Mouse (Mus musculus) ovary, adult 2 months (tissue): ENCODE data around the gene A230050P20Rik. TPM values are rescaled to one million over a fixed set of nuclear protein-coding genes. Genes with fewer than 3 reads are reported as not detected.

Experiments
- polyA plus RNA-seq: library from polyadenylated mRNA; depleted of rRNA; stranded (reverse); fragments of >200 nt; gene quantifications from 2 replicates; pipeline ENCODE4 v1.2.3, GENCODE M21; 2012; rRNA removed

The A230050P20Rik gene
- polyA plus RNA-seq, result 143 and 180 TPM in 2 replicates

DNA sequence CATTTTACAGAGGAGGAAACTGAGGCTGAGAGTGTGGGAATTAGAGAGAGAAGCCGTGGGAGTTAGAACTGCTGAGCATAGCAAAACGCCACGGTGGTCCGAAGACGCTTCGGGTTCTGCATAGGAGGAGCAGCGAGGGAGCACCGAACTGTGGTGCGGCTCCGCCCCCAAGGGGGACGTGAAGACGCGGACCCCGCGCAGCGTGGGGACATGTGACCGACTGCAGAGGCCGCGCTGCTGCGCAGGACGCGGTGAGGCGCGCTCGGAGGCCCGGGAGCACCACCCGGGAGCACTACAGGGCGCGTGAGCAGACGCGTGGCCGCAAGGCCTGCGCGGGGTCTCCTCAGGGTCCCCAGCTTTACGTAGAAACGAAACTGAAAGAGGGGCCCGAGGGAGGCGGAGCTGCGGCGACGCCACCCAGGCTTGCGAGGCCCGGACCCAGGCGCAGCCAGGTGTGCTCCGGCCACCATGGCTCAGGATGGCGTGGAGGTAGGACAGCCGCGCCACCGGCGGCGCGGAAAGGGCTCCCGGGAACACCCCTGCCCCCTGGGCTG lies at the start of gene A230050P20Rik:
A230050P20Rik (plus strand) TSS at position 195 of the 554 bp plus-strand sequence.

DNA sequence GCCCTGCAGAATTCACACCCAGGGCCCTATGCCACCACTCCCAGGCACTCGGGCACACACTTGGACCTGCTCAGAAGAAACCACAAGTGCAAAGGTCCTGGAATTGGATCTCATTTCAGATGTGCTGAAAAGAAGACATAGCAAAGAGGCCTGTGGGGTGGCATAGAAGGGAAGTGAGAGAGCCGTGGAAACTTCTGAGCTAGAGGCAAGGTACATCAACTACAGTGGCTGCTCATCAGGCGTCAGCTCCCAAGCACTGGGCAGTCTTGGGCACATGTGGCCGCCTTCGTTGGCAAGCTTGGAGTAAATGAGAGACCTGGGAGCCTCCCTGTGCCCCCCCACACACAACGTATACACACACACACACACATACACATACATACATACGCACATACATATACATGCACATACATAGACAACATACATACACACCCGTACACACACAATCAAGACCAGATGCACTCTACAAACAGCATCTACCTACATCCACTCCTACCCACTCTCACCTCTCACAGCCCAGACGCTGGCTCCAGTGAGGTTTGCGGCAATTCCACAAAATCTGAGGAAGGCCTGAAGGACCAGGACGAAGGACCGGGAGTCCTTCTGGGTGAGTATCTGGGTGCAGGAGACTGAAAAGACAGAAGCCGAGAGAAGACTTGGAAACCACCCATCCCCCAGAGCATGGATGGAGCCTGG lies 10.8 kb downstream of the A230050P20Rik start, which contains the start of gene Angptl6:
Angptl6 (minus strand) TSS at position 631 of the 696 bp plus-strand sequence.

DNA sequence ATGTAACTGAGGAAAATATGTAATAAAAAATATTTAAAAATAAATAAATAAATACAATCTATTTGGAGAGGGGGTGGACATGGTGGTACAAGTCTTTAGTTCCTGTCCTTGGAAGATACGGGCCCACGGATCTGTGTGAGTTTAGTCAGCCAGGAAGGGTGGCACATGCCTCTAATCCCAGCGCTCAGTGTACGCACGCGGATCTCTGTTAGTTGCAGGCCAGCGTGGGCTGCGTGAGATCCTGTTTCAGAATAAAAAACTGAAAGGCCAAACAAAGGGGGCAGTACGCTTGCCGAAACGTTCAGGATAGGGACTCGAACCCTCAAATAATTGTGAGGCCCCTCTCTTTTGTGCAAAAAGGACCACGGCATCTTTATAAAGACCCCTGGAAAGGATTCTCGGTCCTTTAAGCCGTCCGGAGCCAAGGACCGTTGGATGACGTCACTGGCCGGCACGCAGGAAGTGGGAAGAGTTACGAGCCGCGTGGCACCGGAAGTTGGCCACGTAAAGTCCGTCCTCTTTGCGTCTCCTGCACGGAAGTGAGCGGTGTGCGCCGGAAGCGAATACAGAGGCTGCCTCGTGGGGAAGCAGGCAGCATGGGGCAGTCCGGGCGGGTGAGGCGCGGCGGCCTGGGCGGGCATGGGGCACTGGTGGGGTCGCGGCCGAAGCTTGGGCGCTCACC lies 19.4 kb downstream of the A230050P20Rik start, which contains the start of gene Ppan:
Ppan (plus strand) TSS at position 472 of the 682 bp plus-strand sequence.

DNA sequence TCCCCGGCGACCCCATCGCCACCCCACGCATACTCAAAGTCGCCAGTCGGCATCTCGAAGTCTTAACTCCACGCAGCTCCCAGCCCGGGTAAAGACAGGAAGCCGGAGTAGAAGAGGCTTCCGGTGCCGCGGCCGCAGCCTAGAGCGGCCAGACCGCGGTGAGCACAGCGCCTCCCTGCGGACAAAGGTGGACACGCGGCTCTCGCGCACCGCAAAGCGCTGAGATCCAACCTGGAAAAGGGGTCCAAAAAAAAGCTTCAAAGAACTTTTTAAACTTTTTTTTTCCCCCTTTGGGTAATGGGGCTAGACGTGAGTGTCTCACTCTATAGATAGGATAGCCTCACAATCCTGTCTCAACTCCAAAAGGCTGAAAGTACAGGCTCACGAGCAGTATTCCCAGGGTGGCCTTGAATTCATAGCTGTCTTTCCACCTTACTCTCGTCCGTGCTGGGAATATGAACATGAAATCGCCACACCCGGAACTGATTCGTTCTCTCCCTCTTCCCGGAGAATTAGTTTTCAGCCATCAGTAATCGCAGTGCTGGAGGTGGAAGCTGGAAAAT lies 30.1 kb downstream of the A230050P20Rik start, which contains the start of gene Eif3g:
Eif3g (minus strand) TSS at position 113 of the 563 bp plus-strand sequence.

Other genes starting within 250 kb of the A230050P20Rik start
- 56.8 and 128 TPM in 2 replicates for gene Ubl5, start 225.8 kb upstream of the A230050P20Rik start, polyA plus RNA-seq
- 57.1 and 59.6 TPM in 2 replicates for gene Fbxl12, start 223.9 kb upstream of the A230050P20Rik start, polyA plus RNA-seq
- gene Pin1, start 216.5 kb upstream of the A230050P20Rik start, polyA plus RNA-seq, result 34.2 and 37.1 TPM in 2 replicates
- 23.7 and 27.4 TPM in 2 replicates for gene Olfm2, start 122.3 kb upstream of the A230050P20Rik start, polyA plus RNA-seq
- 12.6 and 13.4 TPM in 2 replicates for gene Col5a3, start 53.6 kb upstream of the A230050P20Rik start, polyA plus RNA-seq
- gene Rdh8, start 50.1 kb upstream of the A230050P20Rik start, polyA plus RNA-seq, result not detected in 2 replicates
- gene Angptl6, start 11.1 kb downstream of the A230050P20Rik start, polyA plus RNA-seq, result 7.6 and 8.4 TPM in 2 replicates
- gene Ppan, start 19.5 kb downstream of the A230050P20Rik start, polyA plus RNA-seq, result 139 and 230 TPM in 2 replicates
- gene Eif3g, start 30.0 kb downstream of the A230050P20Rik start, polyA plus RNA-seq, result 189 and 193 TPM in 2 replicates
- gene Dnmt1, start 91.2 kb downstream of the A230050P20Rik start, polyA plus RNA-seq, result 43.4 and 50.3 TPM in 2 replicates
- gene S1pr2, start 108.1 kb downstream of the A230050P20Rik start, polyA plus RNA-seq, result 23.8 and 24.0 TPM in 2 replicates
- 124 and 148 TPM in 2 replicates for gene Mrpl4, start 134.1 kb downstream of the A230050P20Rik start, polyA plus RNA-seq
- 17.7 and 18.5 TPM in 2 replicates for gene Icam1, start 147.3 kb downstream of the A230050P20Rik start, polyA plus RNA-seq
- gene Icam4, start 160.7 kb downstream of the A230050P20Rik start, polyA plus RNA-seq, result 4.3 and 4.5 TPM in 2 replicates
- 1.1 and 1.6 TPM in 2 replicates for gene Icam5, start 163.4 kb downstream of the A230050P20Rik start, polyA plus RNA-seq
- gene Zglp1, start 198.5 kb downstream of the A230050P20Rik start, polyA plus RNA-seq, result 0.63 and 1.4 TPM in 2 replicates
- gene Gm49373, start 204.5 kb downstream of the A230050P20Rik start, polyA plus RNA-seq, result 0.29 and 0.60 TPM in 2 replicates
- 118 and 142 TPM in 2 replicates for gene Fdx1l, start 205.0 kb downstream of the A230050P20Rik start, polyA plus RNA-seq
- 35.3 and 58.9 TPM in 2 replicates for gene Gm38431, start 223.4 kb downstream of the A230050P20Rik start, polyA plus RNA-seq
- 68.0 and 94.1 TPM in 2 replicates for gene Raver1, start 223.4 kb downstream of the A230050P20Rik start, polyA plus RNA-seq